Mouse (Mus musculus) adipose tissue, adult 10 weeks (tissue): ENCODE measurements around the gene Tsen2. TPM values are rescaled to one million over a fixed set of nuclear protein-coding genes. Genes with fewer than 3 reads are reported as not detected.

Experiments
- polyA plus RNA-seq: library from polyadenylated mRNA; stranded (reverse); fragments of 350-450 nt; fragmentation: Illumina TruSeq; extraction: RNeasy Lipid Tissue Mini Kit (QIAGEN cat#74804); gene quantifications from one replicate; pipeline ENCODE4 v1.2.3, GENCODE M21; 2014; ENCODE audit warnings: low read depth, low replicate concordance

Gene Tsen2
- 8.3 TPM for polyA plus RNA-seq

DNA sequence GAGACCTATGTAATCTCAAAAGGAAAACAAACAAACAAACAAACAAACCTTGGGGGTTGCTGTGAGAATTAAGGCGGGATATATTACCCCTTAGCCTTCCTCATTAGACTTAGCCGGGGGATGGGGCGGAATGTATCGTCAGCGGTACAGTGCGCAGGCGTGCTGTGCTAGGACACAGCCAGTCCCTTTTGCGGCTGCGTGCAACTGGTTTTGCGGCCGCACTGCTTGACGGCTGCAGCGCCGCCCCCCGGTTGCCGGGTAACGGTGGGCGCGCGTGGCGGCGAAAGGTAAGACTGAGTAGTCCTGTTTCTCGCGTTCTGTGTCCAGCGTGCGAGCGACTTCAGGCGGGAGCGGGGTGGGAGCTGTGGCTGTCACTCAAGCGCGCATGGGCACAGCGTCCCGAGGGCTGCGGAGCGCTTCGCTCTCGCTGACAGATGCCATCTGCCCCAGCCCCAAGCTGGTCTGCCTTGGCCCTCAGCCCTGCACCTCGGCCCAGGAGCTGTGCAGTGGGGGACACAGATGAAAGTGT, at the start of gene Tsen2:
Gene Tsen2 (plus strand): TSS at position 223 of the 529 bp plus-strand sequence.

DNA sequence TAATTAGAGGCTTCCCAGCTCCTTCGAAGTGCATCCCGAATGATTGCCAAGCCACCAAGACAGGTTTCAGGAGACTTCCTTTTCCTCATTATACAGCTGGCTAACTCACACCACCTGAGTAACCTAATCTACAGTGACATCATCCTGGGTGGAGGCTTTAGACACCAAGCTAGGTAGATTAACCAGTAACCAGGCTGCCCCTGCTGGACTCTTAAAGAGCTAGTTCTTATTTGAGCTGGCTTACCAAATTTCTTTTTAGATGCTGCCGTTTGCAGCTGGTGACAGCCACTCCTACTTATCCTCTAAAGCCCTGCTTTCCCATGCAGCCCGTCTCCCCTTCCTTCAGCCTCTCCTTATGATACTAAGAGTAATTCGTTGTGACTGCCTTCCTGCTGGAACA, 48.0 kb downstream of the Tsen2 start, which contains the start of gene Mkrn2os:
Gene Mkrn2os (minus strand): TSS at position 119 of the 400 bp plus-strand sequence.

DNA sequence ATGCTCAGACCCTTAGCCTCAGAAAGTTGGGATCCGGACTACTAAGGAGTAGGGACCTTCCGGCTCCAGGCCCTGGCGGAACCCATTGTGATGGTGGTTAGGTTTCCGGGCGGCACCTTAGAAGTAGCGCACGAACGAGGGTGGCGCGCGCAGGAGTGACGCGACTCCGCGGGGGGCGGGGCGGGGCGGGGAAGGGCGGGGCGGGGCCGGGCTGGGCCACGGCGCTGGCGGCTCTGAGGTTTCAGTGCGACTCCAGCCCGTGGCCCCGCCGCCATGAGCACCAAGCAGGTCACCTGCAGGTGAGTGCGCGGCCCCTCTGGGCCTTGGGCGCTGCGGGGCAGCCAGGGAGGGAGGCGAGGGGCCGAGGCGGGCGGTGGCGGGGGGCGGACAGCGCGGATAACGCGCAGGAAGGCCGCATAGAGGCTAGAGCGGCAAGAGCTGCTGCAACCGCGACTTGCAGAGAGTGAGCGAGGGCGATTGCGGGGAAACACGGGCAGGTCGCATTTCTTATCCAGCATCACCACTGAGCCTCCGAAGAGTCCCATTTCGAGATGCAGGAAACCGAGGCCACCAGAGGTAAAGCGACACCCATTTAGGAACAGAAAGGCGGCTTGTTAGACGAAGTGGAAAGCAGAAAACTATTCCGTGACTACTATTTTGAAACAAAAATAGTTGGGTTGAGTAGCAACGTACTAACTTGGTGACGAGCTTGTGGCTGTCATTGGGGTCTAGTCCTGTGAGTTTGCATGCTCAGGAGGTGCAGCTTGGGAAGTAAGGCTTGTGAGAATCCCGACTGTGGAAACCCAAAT, 57.5 kb downstream of the Tsen2 start, which contains the start of gene Mkrn2:
Gene Mkrn2 (plus strand): TSS at position 188 of the 809 bp plus-strand sequence.

Other genes starting within 250 kb of the Tsen2 start
- 72.4 TPM for gene Pparg, start 183.7 kb upstream of the Tsen2 start, polyA plus RNA-seq
- 2.0 TPM for gene Mkrn2os, start 47.9 kb downstream of the Tsen2 start, polyA plus RNA-seq
- gene Mkrn2, start 57.2 kb downstream of the Tsen2 start, polyA plus RNA-seq, result 16.9 TPM
- gene Raf1, start 132.0 kb downstream of the Tsen2 start, polyA plus RNA-seq, result 70.2 TPM
- gene Tmem40, start 217.7 kb downstream of the Tsen2 start, polyA plus RNA-seq, result 3.1 TPM
- 5.4 TPM for gene Cand2, start 229.9 kb downstream of the Tsen2 start, polyA plus RNA-seq